ENCODE assay signal across 23 mouse cellular contexts in the genomic region with DNA sequence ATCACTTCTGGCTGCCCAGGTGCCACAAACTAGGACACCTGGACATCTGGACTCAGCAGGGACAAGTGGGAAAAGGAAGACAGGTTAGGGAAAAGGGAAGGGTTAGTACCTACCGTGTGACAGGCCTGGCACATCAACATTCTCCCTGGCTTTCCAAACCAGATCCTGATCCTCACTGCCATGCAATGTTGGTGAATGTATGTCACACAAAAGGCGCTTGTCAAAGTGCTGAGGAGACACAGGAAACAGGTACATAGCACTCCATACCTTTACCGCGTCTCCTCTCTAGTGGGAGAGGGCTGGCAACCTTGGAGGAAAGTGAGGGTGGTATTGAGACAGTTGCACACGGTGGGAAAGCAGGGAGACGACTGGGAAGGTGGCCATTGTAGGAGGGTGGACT.
A peak's percentile ranks its signal among the peaks of the same experiment; 100 is the strongest.
DNase-seq lines count a peak whose midpoint lies in the region; ATAC-seq and TF ChIP-seq lines count a peak whose summit lies in the region.
"Had no signal": no experiment of that assay in that cellular context is flagged by ENCODE, and none has a peak within 500 bp of the region (broad histone marks: within the 10 kb centered on the region; RNA-seq: fewer than 3 reads in every experiment).

No protein-coding gene starts in this region.

- no peak overlapping the region for H3K4me2 ChIP-seq in heart, embryonic 15.5 days
- H3K4me2 ChIP-seq in heart, embryonic 11.5 days = no peak overlapping the region
- H3K4me2 ChIP-seq: heart, embryonic 12.5 days; liver, embryonic 12.5 days; midbrain, embryonic 15.5 days; neural tube, embryonic 15.5 days had no signal

- no peak for TF ChIP-seq CTCF in left cerebral cortex, adult 2 months (IDR thresholded peaks at IDR 0.05)
- no peak for TF ChIP-seq CTCF in olfactory bulb, adult 2 months (IDR thresholded peaks at IDR 0.05; ENCODE audit: insufficient read depth, low read depth, low read length)

- 76% methylated on average over 6 of the region's 6 CpGs for WGBS in heart, embryonic 15.5 days
- WGBS in heart, embryonic 11.5 days (ENCODE audit: insufficient replicate concordance) = 78% methylated on average over 6 of the region's 6 CpGs
- WGBS in olfactory bulb, adult 2 months = 65% methylated on average over 6 of the region's 6 CpGs

- H3K4me1 ChIP-seq in heart, embryonic 15.5 days (replicated peaks) = peaks cover 24% of the 10 kb centered on the region
- H3K4me1 ChIP-seq in heart, embryonic 11.5 days (ENCODE audit: control insufficient read depth, insufficient read depth, low read length) = no peaks in the 10 kb centered on the region; the same call in 1 of the 2 replicates
- peaks cover 46% of the 10 kb centered on the region for H3K4me1 ChIP-seq in olfactory bulb, adult 2 months (ENCODE audit: control insufficient read depth, insufficient read depth, low read length)
- H3K4me1 ChIP-seq: liver, embryonic 12.5 days; midbrain, embryonic 15.5 days had no signal

- H3K9ac ChIP-seq in heart, embryonic 15.5 days = no peak overlapping the region
- H3K9ac ChIP-seq in heart, embryonic 11.5 days (ENCODE audit: low read depth, low read length) = no peak overlapping the region
- H3K9ac ChIP-seq: liver, embryonic 12.5 days; liver, postnatal 0 days; midbrain, embryonic 15.5 days; neural tube, embryonic 15.5 days had no signal

- H3K36me3 ChIP-seq in heart, embryonic 15.5 days = no peaks in the 10 kb centered on the region
- no peaks in the 10 kb centered on the region for H3K36me3 ChIP-seq in heart, embryonic 11.5 days (ENCODE audit: control insufficient read depth, insufficient read depth, low read length)
- H3K36me3 ChIP-seq: heart, embryonic 12.5 days; liver, embryonic 12.5 days; midbrain, embryonic 15.5 days; neural tube, embryonic 15.5 days had no signal

- TF ChIP-seq POLR2A in olfactory bulb, adult 2 months (IDR thresholded peaks at IDR 0.05; ENCODE audit: insufficient read depth, low read depth, low read length) = no peak

- H3K9me3 ChIP-seq in heart, embryonic 15.5 days (replicated peaks) = no peaks in the 10 kb centered on the region
- no peaks in the 10 kb centered on the region for H3K9me3 ChIP-seq in heart, embryonic 11.5 days (replicated peaks; ENCODE audit: control insufficient read depth, low read length)
- H3K9me3 ChIP-seq: liver, embryonic 12.5 days had no signal

- intact Hi-C loops in left cerebral cortex, adult 2 months (cut with DNase I) = loop anchor here (2.0 kb wide), 1 partner anchor 16 kb away; no protein-coding TSS in a partner anchor

- no peak overlapping the region for H3K4me3 ChIP-seq in heart, embryonic 15.5 days
- no peak overlapping the region for H3K4me3 ChIP-seq in heart, embryonic 11.5 days (ENCODE audit: low read depth, low read length)
- no peak overlapping the region for H3K4me3 ChIP-seq in left cerebral cortex, adult 2 months
- H3K4me3 ChIP-seq in olfactory bulb, adult 2 months (ENCODE audit: insufficient read depth, low read depth, low read length) = no peak overlapping the region
- H3K4me3 ChIP-seq: heart, embryonic 12.5 days; liver, embryonic 12.5 days; midbrain, embryonic 15.5 days; neural tube, embryonic 15.5 days had no signal

- H3K27me3 ChIP-seq in heart, embryonic 15.5 days = no peaks in the 10 kb centered on the region
- no peaks in the 10 kb centered on the region for H3K27me3 ChIP-seq in heart, embryonic 11.5 days (ENCODE audit: control insufficient read depth, insufficient read depth, low read length)
- H3K27me3 ChIP-seq: CH12.LX; heart, embryonic 12.5 days; liver, embryonic 12.5 days; midbrain, embryonic 15.5 days; neural tube, embryonic 15.5 days had no signal

- H3K27ac ChIP-seq in heart, embryonic 15.5 days = peak overlapping the region; percentile 57
- H3K27ac ChIP-seq in heart, embryonic 11.5 days (ENCODE audit: low read depth, low read length) = no peak overlapping the region
- H3K27ac ChIP-seq in left cerebral cortex, adult 2 months = peak overlapping the region; percentile 85
- peak overlapping the region; percentile 92 for H3K27ac ChIP-seq in olfactory bulb, adult 2 months (ENCODE audit: insufficient read depth, low read depth, low read length)
- H3K27ac ChIP-seq: liver, embryonic 12.5 days; macrophage; midbrain, embryonic 15.5 days; neural tube, embryonic 15.5 days had no signal

- no peak for ATAC-seq in heart, embryonic 15.5 days (replicated peaks; ENCODE audit: insufficient number of reproducible peaks, insufficient read depth, low FRiP score, low read depth)
- ATAC-seq in heart, embryonic 11.5 days (replicated peaks; ENCODE audit: insufficient number of reproducible peaks, low FRiP score, low TSS enrichment) = no peak
- ATAC-seq: activated CD4-positive, CD25-positive, alpha-beta regulatory T cell, adult 4 months; forebrain, embryonic 14.5 days; liver, embryonic 12.5 days; liver, postnatal 0 days had no signal

- DNase-seq in adrenal gland, postnatal 14 days = peak; percentile 1
- DNase-seq in adrenal gland, postnatal 4 days (ENCODE audit: low spot score in 2 of 2) = no peak
- no peak for DNase-seq in left cerebral cortex, adult 2 months (ENCODE audit: extremely low spot score in 1 of 2, low spot score in 2 of 2)
- DNase-seq in left cerebral cortex, adult 18-20 months (ENCODE audit: low spot score in 2 of 2) = no peak
- no peak for DNase-seq in gastrocnemius, postnatal 4 days (ENCODE audit: low spot score in 2 of 2)
- DNase-seq: adrenal gland, adult 2 months; cerebellum, adult 8-10 months; kidney, adult 11 months; kidney, postnatal 14 days; left cerebral cortex, postnatal 4 days; liver, postnatal 0 days; spleen, adult 18-20 months had no signal
